Mouse (Mus musculus) forebrain, embryonic 14.5 days (tissue): ENCODE results near the gene Procr. TPM values are rescaled to one million over a fixed set of nuclear protein-coding genes. Genes with fewer than 3 reads are reported as not detected.

Source experiments
- ATAC-seq: fragments of 200-750 bp; cut with Nextera tagmentation; 2 replicates; pipeline ENCODE4 v1.8.0; 2017; ENCODE audit warnings: mild to moderate bottlenecking, moderate library complexity
- DNase-seq: peaks from one replicate; pipeline ENCODE4 v3.0.0-alpha.2; 2015; ENCODE audit warnings: low spot score
- H3K27ac ChIP-seq: fragments of 300-500 bp; sonication (generic); 2 replicates; pipeline ENCODE4 v1.5.1; 2014; ENCODE audit warnings: low read depth, mild to moderate bottlenecking, control low read depth, low read length, moderate library complexity
- H3K27me3 ChIP-seq: fragments of 300-500 bp; sonication (generic); replicated peaks from 2 replicates; pipeline ENCODE4 v1.6.1; 2014; ENCODE audit warnings: low read length, control low read depth, mixed read lengths; ENCODE audit not compliant: control insufficient read depth, insufficient read depth
- H3K36me3 ChIP-seq: fragments of 300-500 bp; sonication (generic); 2 replicates; pipeline ENCODE4 v1.6.1; 2014; ENCODE audit warnings: low read length, control low read depth; ENCODE audit not compliant: control insufficient read depth, insufficient read depth
- H3K4me1 ChIP-seq: fragments of 300-500 bp; sonication (generic); 2 replicates; pipeline ENCODE4 v1.6.1; 2014; ENCODE audit warnings: antibody characterized with exemption, low read length, control low read depth; ENCODE audit not compliant: control insufficient read depth, insufficient read depth
- H3K4me2 ChIP-seq: fragments of 300-500 bp; sonication (generic); 2 replicates; pipeline ENCODE4 v1.6.1; 2014; ENCODE audit warnings: mild to moderate bottlenecking, control low read depth, low read length
- H3K4me3 ChIP-seq: fragments of 300-500 bp; sonication (generic); 2 replicates; pipeline ENCODE4 v1.5.1; 2014; ENCODE audit warnings: low read depth, low read length, control low read depth
- H3K9ac ChIP-seq: fragments of 300-500 bp; sonication (generic); 2 replicates; pipeline ENCODE4 v1.6.1; 2014; ENCODE audit warnings: mild to moderate bottlenecking, low read length, control low read depth, moderate library complexity
- H3K9me3 ChIP-seq: fragments of 300-500 bp; sonication (generic); replicated peaks from 2 replicates; pipeline ENCODE4 v1.6.1; 2016; ENCODE audit warnings: low read length, control low read depth, mixed read lengths; ENCODE audit not compliant: control insufficient read depth
- WGBS: fragments of 180-500 bp; shearing (Covaris S2); extraction: QIAGEN DNeasy Blood & Tissue Kit; methylation state at CpG from one replicate; pipeline ENCODE4 v1.1.7; 2014; 5-methylcytosine and 5-hydroxymethylcytosine counted together
- polyA plus RNA-seq: library from polyadenylated mRNA; unstranded; fragments of >200 nt; fragmentation: Nextera tagmentation; extraction: Ambion mirVana; gene quantifications from 2 replicates; pipeline ENCODE4 v1.2.1, GENCODE M21; 2014

The Procr gene
- polyA plus RNA-seq, 1 experiment from 2014 or later: 2.2 TPM

- Histone ChIP-seq H3K9ac (peak overlapping the region; percentile 87), H3K27me3 (peaks cover 6% of the 10 kb centered on the region)
- no peak for DNase-seq
These were observed 23.5 kb downstream of the Procr start for GRCm38 (mm10) chr2:155774261-155774926.

GRCm38 (mm10) chr2:155774927-155775684 lies 24.2 kb downstream of the Procr start, which contains the start of gene Mmp24:
Mmp24 (plus strand) TSS chr2:155775342.
- peak within 1 kb of the TSS; percentile 79 for H3K4me2 ChIP-seq
- peak within 1 kb of the TSS; percentile 87 for H3K9ac ChIP-seq
- H3K36me3 ChIP-seq: no peaks in the 10 kb centered on the region
- peak; percentile 43; the same call in 1 of the 2 replicates for ATAC-seq
- H3K9me3 ChIP-seq: no peaks in the 10 kb centered on the region
- peaks cover 6% of the 10 kb centered on the region for H3K27me3 ChIP-seq
- 2% methylated on average over 55 of the region's 100 CpGs for WGBS
- H3K4me3 ChIP-seq: peak within 1 kb of the TSS; percentile 62
- peak; percentile 31 for DNase-seq
- peak within 1 kb of the TSS; percentile 74 for H3K27ac ChIP-seq
- H3K4me1 ChIP-seq: peaks cover 2% of the 10 kb centered on the region; the same call in 1 of the 2 replicates

More at GRCm38 (mm10) chr2:155774261-155774926, 23.5 kb downstream of the Procr start:
- Histone ChIP-seq H3K4me1 (peaks cover 2% of the 10 kb centered on the region; the same call in 1 of the 2 replicates), H3K36me3 (no peaks in the 10 kb centered on the region), H3K4me3 (peak overlapping the region; percentile 42), H3K9me3 (no peaks in the 10 kb centered on the region), H3K4me2 (peak overlapping the region; percentile 79), H3K27ac (no peak overlapping the region)
- 58% methylated on average over 11 of the region's 11 CpGs for WGBS
- no peak for ATAC-seq

GRCm38 (mm10) chr2:155775685-155776263 lies 24.9 kb downstream of the Procr start:
- Histone ChIP-seq H3K4me3 (peak overlapping the region; percentile 62), H3K27ac (peak overlapping the region; percentile 74), H3K4me1 (peaks cover 2% of the 10 kb centered on the region; the same call in 1 of the 2 replicates), H3K4me2 (peak overlapping the region; percentile 79), H3K36me3 (no peaks in the 10 kb centered on the region), H3K27me3 (peaks cover 6% of the 10 kb centered on the region), H3K9ac (peak overlapping the region; percentile 87), H3K9me3 (no peaks in the 10 kb centered on the region)
- WGBS: under 1% methylated on average over 43 of the region's 44 CpGs
- ATAC-seq: peak; percentile 81
- DNase-seq: peak; percentile 69

DNA sequence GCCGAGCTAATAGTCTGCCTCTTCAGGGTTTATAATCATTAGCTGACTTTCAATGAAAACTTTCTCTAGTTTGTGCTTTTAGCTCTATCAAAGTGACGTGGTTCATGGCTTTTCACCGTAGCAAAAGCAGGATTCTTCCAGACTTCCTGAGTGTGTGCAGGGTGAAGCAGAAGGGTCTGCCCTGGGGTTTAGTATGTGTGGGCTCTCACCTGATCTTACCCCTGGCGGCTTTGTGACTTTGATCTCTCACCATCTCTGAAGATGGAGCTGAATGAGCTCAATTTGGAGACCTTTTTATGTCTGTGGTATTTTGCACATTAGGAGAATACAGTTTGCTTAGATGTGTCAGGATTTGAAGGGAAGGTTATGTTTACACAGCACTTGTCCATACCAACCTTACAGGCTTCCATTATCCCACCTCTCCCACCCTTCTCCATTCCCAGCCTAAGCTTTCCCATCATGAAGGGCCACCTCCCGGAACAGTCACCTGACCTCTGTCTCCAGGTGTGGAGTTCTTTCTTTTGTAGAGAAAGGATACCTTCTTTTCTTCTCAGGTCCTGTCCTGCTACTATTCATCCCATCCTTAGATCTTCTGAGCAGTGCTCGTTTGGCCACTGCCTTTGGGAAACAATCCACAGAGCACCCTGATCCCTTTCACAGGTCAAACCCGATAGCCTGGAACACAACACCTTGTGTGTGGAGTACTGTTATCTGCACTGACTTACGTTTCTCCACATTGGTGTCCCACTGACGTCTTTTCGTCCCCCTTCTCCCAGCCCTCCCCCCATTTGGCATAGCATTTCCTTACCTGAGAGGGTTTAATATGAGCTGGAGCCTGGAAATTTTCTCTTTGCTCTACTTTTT lies 26.1 kb downstream of the Procr start:
- no peak for DNase-seq
- peaks cover 6% of the 10 kb centered on the region for H3K27me3 ChIP-seq
- no peaks in the 10 kb centered on the region for H3K36me3 ChIP-seq
- no peak overlapping the region for H3K27ac ChIP-seq
- no peak for ATAC-seq
- H3K9ac ChIP-seq: no peak overlapping the region
- no peaks in the 10 kb centered on the region for H3K9me3 ChIP-seq
- WGBS: 71% methylated on average over 10 of the region's 10 CpGs
- H3K4me3 ChIP-seq: no peak overlapping the region; the same call in 1 of the 2 replicates
- 0 out of 2 replicates have a peak overlapping the region, but pooled peaks have one; percentile 79 for H3K4me2 ChIP-seq
- peaks cover 2% of the 10 kb centered on the region; the same call in 1 of the 2 replicates for H3K4me1 ChIP-seq

DNA sequence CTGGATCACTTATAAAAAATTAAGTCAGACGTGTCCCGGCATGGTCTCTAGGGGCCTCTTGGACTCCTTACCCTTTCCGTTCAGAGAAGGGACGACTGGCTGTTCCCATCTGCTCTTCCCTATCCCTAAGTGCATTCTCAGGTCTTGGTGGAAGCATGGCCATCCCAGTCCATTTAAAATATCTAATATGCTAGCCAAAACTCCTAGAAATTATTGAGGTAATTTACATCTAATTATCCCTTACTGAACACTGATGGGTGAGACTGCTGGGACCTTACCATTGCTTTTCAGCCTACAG lies 26.7 kb downstream of the Procr start:
- Histone ChIP-seq H3K27ac (no peak overlapping the region), H3K4me2 (no peak overlapping the region), H3K4me1 (peaks cover 2% of the 10 kb centered on the region; the same call in 1 of the 2 replicates), H3K36me3 (no peaks in the 10 kb centered on the region), H3K9me3 (no peaks in the 10 kb centered on the region), H3K4me3 (no peak overlapping the region), H3K27me3 (peaks cover 6% of the 10 kb centered on the region), H3K9ac (no peak overlapping the region)
- ATAC-seq: no peak
- no peak for DNase-seq
- WGBS: 77% methylated on average over 4 of the region's 4 CpGs

DNA sequence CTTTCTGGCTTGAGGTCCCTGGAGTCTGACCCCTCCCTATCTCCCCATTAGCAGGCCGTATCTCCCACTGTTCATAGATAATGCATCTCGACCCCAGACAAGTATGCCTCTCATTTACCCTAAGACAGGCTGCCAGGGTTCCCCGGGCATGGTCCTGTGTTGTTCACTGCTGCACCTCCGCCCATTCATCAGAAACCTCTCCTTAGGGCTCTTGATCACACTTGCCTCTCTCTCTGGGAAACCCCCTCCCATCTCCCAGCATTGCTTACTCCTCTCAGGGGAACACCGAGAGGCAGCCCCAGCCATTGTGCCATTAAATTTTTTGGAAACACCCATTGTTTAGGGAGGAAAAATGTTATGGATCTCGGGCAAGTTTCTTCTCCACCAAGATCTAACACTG lies 27.1 kb downstream of the Procr start:
- Histone ChIP-seq H3K9me3 (no peaks in the 10 kb centered on the region), H3K4me2 (no peak overlapping the region), H3K4me1 (peaks cover 2% of the 10 kb centered on the region; the same call in 1 of the 2 replicates), H3K27me3 (peaks cover 6% of the 10 kb centered on the region), H3K4me3 (no peak overlapping the region), H3K9ac (no peak overlapping the region), H3K27ac (no peak overlapping the region), H3K36me3 (no peaks in the 10 kb centered on the region)
- 64% methylated on average over 6 of the region's 6 CpGs for WGBS
- ATAC-seq: no peak
- DNase-seq: no peak

GRCm38 (mm10) chr2:155779066-155779465 lies 28.1 kb downstream of the Procr start:
- H3K27ac ChIP-seq: no peak overlapping the region
- no peaks in the 10 kb centered on the region for H3K36me3 ChIP-seq
- ATAC-seq (no peak), DNase-seq (peak; percentile 54)
- peaks cover 2% of the 10 kb centered on the region; the same call in 1 of the 2 replicates for H3K4me1 ChIP-seq
- H3K9me3 ChIP-seq: no peaks in the 10 kb centered on the region
- H3K4me3 ChIP-seq: no peak overlapping the region
- H3K27me3 ChIP-seq: peaks cover 6% of the 10 kb centered on the region; the same call in 1 of the 2 replicates
- H3K9ac ChIP-seq: no peak overlapping the region
- no peak overlapping the region for H3K4me2 ChIP-seq
- WGBS: 50% methylated on average over 7 of the region's 7 CpGs

- H3K9ac ChIP-seq: no peak overlapping the region
- H3K36me3 ChIP-seq: no peaks in the 10 kb centered on the region
- DNase-seq (no peak), ATAC-seq (no peak)
- H3K4me2 ChIP-seq: no peak overlapping the region
- H3K4me1 ChIP-seq: peaks cover 2% of the 10 kb centered on the region; the same call in 1 of the 2 replicates
- H3K27ac ChIP-seq: no peak overlapping the region
- no peak overlapping the region for H3K4me3 ChIP-seq
- WGBS: 86% methylated on average over 3 of the region's 3 CpGs
- H3K9me3 ChIP-seq: no peaks in the 10 kb centered on the region
- peaks cover 5% of the 10 kb centered on the region; the same call in 1 of the 2 replicates for H3K27me3 ChIP-seq
These were observed 28.6 kb downstream of the Procr start for GRCm38 (mm10) chr2:155779506-155779905.
